Mouse (Mus musculus) frontal cortex, adult 2 months (tissue): ENCODE data around the gene Samd8. TPM values are rescaled to one million over a fixed set of nuclear protein-coding genes. Genes with fewer than 3 reads are reported as not detected.

Experiments
- DNase-seq, 2 experiments: peaks; one replicate each; pipeline ENCODE4 v3.0.0; 2022; ENCODE audit warnings: low spot score in 1 of 2; ENCODE audit errors: extremely low spot score in 1 of 2
- polyA plus RNA-seq: library from polyadenylated mRNA; depleted of rRNA; stranded (reverse); fragments of >200 nt; gene quantifications from 2 replicates; pipeline ENCODE4 v1.2.3, GENCODE M21; 2012

Gene Samd8
- polyA plus RNA-seq, 1 experiment = 40.5 TPM

- DNase-seq = no peak
Measured at GRCm38 (mm10) chr14:21790585-21791251, 40.4 kb downstream of the Samd8 start.

- DNase-seq = no peak
Measured at GRCm38 (mm10) chr14:21791722-21792121, 41.4 kb downstream of the Samd8 start.

- peak; percentile 28 to 60 for DNase-seq
Measured at GRCm38 (mm10) chr14:21792250-21792649, 41.9 kb downstream of the Samd8 start.

GRCm38 (mm10) chr14:21800641-21801040 is 50.3 kb downstream of the Samd8 start:
- no peak for DNase-seq

- DNase-seq = no peak
Measured at GRCm38 (mm10) chr14:21801624-21802023, 51.3 kb downstream of the Samd8 start.

GRCm38 (mm10) chr14:21802543-21803206 is 52.3 kb downstream of the Samd8 start:
- no peak for DNase-seq

- no peak for DNase-seq
Measured at GRCm38 (mm10) chr14:21806203-21806602, 55.9 kb downstream of the Samd8 start.

- no peak for DNase-seq
Measured at GRCm38 (mm10) chr14:21806631-21807160, 56.4 kb downstream of the Samd8 start.

GRCm38 (mm10) chr14:21808208-21808922 is 58.0 kb downstream of the Samd8 start:
- DNase-seq = no peak

- no peak for DNase-seq
Measured at GRCm38 (mm10) chr14:21809418-21809817, 59.1 kb downstream of the Samd8 start.

GRCm38 (mm10) chr14:21811301-21811700 is 61.0 kb downstream of the Samd8 start:
- DNase-seq = no peak

- no peak for DNase-seq
Measured at GRCm38 (mm10) chr14:21811744-21812393, 61.5 kb downstream of the Samd8 start.

- peak in 1 of 2 experiments; percentile 73 for DNase-seq
Measured at GRCm38 (mm10) chr14:21812590-21813162, 62.3 kb downstream of the Samd8 start.

GRCm38 (mm10) chr14:21813216-21813615 is 62.9 kb downstream of the Samd8 start:
- DNase-seq = no peak

GRCm38 (mm10) chr14:21813847-21814246 is 63.5 kb downstream of the Samd8 start:
- DNase-seq = no peak

- no peak for DNase-seq
Measured at GRCm38 (mm10) chr14:21814606-21815005, 64.3 kb downstream of the Samd8 start.

- no peak for DNase-seq
Measured at GRCm38 (mm10) chr14:21816255-21816654, 65.9 kb downstream of the Samd8 start.

GRCm38 (mm10) chr14:21817453-21817852 is 67.1 kb downstream of the Samd8 start:
- no peak for DNase-seq

- no peak for DNase-seq
Measured at GRCm38 (mm10) chr14:21820880-21821505, 70.7 kb downstream of the Samd8 start.

- DNase-seq = no peak
Measured at GRCm38 (mm10) chr14:21822307-21822706, 72.0 kb downstream of the Samd8 start.
